Mouse (Mus musculus) neutrophil, adult 5-6 weeks (primary cell): ENCODE measurements around the gene Efcab11. TPM values are rescaled to one million over a fixed set of nuclear protein-coding genes. Genes with fewer than 3 reads are reported as not detected.

Experiments
- ATAC-seq: fragments of 151-379, 151-347 bp; 2 replicates; pipeline ENCODE4 v1.8.0; 2017; ENCODE audit warnings: mild to moderate bottlenecking, moderate TSS enrichment; ENCODE audit not compliant: insufficient number of reproducible peaks, poor library complexity, low FRiP score, severe bottlenecking; ENCODE audit errors: extremely low read depth
- total RNA-seq: library from RNA; stranded (forward); fragments of 200-1000 nt; gene quantifications from 2 replicates; pipeline ENCODE4 v1.2.3, GENCODE M21; 2017

The Efcab11 gene
- total RNA-seq, 1 experiment from 2014 or later: 2.4 TPM

GRCm38 (mm10) chr12:99769626-99770025 lies 114.6 kb downstream of the Efcab11 start:
- no peak for ATAC-seq

- ATAC-seq: no peak
Observed at GRCm38 (mm10) chr12:99767691-99768090, 116.5 kb downstream of the Efcab11 start.

- no peak for ATAC-seq
Observed at GRCm38 (mm10) chr12:99765979-99766378, 118.3 kb downstream of the Efcab11 start.

- ATAC-seq: no peak
Observed at GRCm38 (mm10) chr12:99764053-99764452, 120.2 kb downstream of the Efcab11 start.

GRCm38 (mm10) chr12:99757754-99758526 lies 126.3 kb downstream of the Efcab11 start:
- no peak for ATAC-seq

GRCm38 (mm10) chr12:99756914-99757687 lies 127.1 kb downstream of the Efcab11 start:
- no peak for ATAC-seq

- no peak for ATAC-seq
Observed at GRCm38 (mm10) chr12:99756213-99756612, 128.0 kb downstream of the Efcab11 start.

- no peak for ATAC-seq
Observed at GRCm38 (mm10) chr12:99752986-99753385, 131.3 kb downstream of the Efcab11 start.

GRCm38 (mm10) chr12:99749391-99749790 lies 134.8 kb downstream of the Efcab11 start:
- no peak for ATAC-seq

- peak; percentile 46 for ATAC-seq
Observed at GRCm38 (mm10) chr12:99741631-99742030, 142.6 kb downstream of the Efcab11 start.

- no peak for ATAC-seq
Observed at GRCm38 (mm10) chr12:99739211-99739610, 145.0 kb downstream of the Efcab11 start.

GRCm38 (mm10) chr12:99738256-99738655 lies 146.0 kb downstream of the Efcab11 start:
- no peak for ATAC-seq

GRCm38 (mm10) chr12:99736971-99737370 lies 147.3 kb downstream of the Efcab11 start:
- ATAC-seq: no peak

- no peak for ATAC-seq
Observed at GRCm38 (mm10) chr12:99735172-99735571, 149.1 kb downstream of the Efcab11 start.

GRCm38 (mm10) chr12:99724206-99724605 lies 160.0 kb downstream of the Efcab11 start:
- ATAC-seq: no peak

GRCm38 (mm10) chr12:99723791-99724190 lies 160.4 kb downstream of the Efcab11 start:
- ATAC-seq: no peak

- ATAC-seq: no peak
Observed at GRCm38 (mm10) chr12:99721318-99721717, 162.9 kb downstream of the Efcab11 start.

- no peak for ATAC-seq
Observed at GRCm38 (mm10) chr12:99719777-99720176, 164.5 kb downstream of the Efcab11 start.

GRCm38 (mm10) chr12:99718161-99718560 lies 166.1 kb downstream of the Efcab11 start:
- no peak for ATAC-seq

GRCm38 (mm10) chr12:99716038-99716610 lies 168.1 kb downstream of the Efcab11 start:
- ATAC-seq: no peak
